Mouse (Mus musculus) telencephalon, adult 2 months (tissue): ENCODE measurements around the gene Selplg.
"Not testable (repeated sequence)": the region's sequence is repeated elsewhere in the genome, so short reads cannot be mapped to it uniquely, and the experiment has no call there.

Experiments used
- DNase-seq: peaks from one replicate; pipeline ENCODE4 v3.0.0-alpha.2; 2011; ENCODE audit warnings: low read depth, low spot score

The Selplg gene

DNA sequence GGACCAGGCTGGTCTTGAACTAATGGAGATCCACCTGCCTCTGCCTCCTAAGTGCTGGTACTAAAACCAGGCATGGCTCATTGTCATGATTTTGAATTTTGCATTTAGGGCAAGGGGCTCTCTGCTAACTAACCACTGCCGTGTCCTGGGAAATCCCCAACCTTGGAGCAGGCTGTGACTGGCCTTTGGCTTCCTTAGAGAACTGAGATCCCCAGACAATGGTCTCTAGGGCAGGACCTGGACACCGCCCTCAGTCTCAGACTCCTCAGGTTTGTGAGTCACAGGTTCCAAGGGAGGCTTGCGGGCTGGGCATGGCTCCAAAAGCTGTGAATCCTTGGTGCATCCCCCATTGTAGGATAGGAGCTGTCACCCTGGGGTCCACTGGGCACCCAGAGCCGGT lies 5.8 kb downstream of the Selplg start:
- no peak for DNase-seq

DNA sequence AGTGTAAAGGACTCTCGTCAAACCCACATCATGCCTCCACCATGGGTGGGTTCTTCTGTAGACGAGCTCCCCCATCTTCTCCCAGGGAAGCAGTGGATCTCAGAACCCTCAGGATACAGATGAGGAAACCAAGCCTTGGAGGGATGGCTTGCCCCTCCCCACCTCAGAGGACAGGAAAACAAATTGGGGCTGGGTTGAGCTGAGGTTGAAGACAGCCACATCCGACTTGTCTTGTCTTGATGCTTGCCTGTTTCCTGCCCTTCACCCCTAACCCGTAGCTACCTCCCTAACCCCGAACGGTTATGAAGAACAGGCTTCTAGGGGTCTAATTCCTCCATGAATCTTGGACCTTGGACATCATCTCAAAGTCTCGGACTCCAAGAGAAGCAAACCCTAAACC lies 6.9 kb downstream of the Selplg start:
- no peak for DNase-seq

DNA sequence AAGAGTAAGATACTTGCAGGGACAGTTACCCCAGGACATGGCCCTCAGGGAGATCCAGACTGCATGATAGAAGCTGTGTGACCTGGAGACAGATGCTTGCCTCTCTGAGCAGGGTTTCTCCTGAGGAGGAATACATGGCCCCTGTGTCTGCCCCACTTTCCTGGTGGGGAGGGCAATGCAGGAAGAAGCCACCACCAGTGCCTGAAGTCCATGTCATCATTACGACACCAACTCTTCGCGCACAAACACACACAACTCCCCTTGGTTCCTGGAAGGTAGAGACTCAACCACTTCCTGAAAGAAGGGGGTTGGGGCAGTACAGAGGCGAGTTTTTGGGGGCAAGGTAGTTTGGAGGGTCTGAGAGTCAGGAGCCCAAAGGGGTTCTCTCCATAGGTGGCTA lies 8.2 kb downstream of the Selplg start:
- DNase-seq = no peak

DNA sequence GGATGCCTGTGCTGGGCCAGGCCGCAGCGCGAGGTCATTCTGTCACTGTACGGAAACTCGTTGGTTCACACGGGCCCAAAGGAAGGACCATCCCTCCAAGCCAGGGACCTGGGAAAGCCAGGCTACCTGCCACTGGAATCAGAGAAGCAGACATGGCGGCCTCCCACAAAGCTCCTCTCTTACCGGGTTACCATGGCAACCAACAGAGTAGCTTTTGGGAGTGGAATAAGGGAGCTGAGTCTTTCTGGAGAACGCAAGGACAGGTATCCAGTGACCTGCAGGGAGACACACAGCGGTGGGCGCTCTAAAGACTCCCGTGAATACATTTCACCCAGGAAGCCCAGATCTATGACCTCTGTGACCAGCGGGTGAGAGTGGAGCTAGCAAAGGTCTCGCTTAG lies 13.9 kb downstream of the Selplg start:
- DNase-seq = no peak

DNA sequence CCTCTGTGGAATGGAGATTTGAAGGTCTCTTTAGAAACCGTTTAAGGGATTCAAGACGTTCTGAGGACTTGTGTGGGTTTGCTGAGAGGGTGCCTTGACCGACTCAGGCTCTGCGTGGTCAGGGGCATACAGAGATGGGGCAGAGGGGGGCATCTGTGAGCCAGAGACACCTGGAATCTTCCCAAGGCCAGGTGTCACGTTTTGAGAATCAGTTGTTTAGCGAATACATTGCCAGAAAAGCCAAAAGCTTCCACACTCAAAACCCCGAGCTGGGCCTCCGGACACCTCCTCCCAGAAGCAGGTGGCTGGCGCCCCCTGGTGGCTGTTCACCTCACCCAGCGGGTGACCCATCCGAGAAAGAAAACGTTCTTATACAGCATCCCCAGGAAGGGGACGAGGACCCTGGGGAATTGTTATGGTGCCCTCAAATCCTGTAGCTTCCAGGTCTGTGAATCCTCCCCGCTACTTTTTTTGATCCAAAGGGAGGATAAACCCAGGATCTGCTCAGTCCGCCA lies 16.7 kb downstream of the Selplg start:
- DNase-seq = no peak

DNA sequence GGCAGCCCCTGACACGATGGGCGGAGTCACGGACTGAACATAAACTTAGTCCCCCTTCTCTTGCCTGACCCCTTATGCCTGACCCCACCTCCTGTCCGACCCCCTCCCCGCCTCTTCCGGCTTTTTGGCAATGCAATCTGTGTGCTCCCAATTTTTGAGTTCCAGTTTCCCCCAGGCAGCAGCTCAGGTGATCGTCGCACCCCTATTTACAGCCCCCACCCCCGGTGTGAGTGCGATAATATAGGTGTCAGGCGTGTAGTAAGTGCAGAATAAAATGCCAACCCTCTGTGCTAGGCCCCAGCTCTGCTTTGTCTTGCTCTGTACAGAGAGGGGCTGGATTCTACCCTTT lies 17.4 kb downstream of the Selplg start:
- no peak for DNase-seq

DNA sequence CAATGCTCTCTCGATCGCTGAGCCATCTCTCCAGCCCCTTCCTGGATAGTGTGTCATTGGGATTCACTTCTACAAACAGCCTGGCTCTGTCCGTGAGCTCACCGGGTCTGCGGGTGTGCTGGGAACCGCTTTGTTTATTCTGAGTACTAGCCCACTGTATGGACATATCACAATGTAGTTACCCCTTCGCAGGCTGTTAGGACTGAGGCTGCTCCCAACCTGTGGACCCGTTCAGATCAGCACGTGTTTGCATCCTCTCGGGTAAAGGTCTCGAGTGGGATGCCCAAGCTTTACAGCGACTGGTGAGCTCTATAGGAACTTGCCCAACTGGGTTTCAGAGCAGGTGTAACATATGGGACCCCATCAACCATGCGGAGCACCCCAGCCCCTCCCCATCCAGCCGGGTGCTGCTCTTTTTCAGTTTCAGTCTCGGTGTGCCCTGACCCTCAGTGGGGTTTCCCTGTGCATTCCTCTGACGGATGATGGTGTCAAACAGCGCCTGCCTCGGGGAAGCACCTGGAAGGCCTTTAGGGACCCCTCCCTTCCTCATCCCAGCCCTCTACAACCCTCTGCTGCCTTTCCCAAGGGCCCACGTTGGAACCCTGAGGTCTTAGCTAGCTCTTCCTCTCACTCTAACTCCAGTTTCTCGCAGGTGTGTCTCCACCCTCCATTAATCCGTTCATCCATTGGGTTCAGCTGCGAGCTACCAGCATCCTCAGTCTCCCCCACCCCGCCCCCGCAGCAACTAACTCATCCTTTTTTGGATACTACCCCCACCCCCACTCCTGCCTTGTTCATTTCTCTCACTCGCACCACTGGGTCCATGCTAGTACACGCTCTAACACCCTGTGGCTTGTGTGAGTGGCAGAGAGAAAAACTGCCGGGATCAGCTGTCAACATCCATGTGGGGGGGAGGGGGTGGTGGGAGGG lies 18.1 kb downstream of the Selplg start:
- DNase-seq = no peak

DNA sequence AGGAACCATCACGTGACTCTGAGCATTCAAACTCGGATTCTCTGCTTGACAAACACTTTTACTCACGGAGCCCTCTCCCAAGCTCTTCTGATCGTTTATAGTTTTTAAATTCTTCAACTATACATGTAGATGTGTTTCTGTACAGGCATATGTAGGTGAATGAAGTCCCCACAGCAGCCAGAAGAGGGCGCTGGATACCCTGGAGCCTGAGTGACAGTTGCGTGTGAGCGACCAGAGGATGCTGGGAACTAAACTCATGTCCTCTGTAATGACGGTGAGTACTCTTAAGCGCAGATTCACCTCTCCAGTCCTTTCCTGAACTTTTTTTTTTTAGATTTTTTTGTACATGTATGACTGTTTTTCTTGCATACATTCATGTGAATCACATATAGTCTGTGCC lies 18.8 kb downstream of the Selplg start:
- no peak for DNase-seq

DNA sequence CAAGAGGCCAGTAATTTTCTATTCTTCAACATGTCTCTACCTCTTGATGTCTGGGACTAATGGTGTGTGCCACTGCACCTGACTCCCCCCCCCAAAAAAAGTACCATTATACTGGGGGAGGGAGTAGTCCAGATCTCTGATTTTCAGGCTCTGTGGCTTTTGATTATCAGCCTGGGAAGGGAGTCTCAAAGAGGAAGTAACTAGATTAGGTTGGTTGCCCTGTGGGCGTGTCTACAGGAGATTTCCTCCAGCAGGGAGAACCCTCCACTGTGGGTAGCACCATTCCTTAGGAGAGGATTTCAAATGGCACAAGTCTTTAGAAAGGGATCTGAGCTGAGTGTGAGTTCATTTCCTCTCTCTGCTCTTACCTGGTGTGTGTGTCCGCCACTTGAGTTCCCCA lies 19.8 kb downstream of the Selplg start:
- no peak for DNase-seq

DNA sequence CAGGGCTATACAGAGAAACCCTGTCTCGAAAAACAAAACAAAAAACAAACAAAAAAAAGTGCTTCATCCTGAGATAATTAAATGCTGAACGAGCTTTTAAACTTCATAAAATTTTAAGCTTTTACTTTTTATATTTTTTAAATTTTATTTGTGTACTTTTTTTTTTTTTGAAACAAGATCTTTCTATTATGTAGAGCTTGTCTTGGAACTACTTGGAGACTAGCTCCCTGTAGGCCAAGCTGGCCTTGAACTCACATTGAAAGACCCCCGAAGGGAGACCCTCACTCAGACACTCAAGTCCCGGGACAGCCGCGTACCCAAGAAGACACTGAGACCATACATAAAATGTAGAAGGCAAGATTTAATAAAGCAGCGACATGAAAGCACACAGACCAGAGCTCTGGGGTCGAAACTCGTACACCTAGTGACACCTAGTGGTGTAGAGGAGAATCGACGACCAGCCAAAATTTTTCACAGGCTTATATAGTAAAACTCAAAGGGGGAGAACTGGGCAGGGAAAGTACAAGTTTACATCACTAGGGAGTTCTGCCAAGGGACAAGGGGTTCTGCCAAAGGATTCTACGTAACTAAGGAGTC lies 20.5 kb downstream of the Selplg start:
- DNase-seq = not testable (repeated sequence)

DNA sequence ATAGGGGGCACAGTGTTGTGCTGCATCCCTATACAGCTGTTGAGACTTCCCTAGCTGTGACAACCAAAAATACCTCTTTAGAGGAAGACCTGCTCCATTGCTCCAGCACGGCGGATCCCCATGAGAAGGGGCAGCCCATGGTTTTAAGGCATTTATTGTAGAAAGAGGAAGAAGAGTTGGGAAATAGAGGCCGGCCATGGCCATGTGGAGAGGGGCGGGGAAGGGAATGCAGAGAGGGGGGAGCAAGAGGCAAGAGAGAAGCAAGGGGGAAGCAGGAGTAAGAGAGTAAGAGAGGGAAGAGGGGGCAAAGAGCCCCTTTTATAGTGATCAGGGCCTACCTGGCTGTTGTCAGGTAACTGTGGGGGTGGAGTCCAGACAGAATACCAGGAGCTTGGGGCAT lies 22.3 kb downstream of the Selplg start:
- DNase-seq = no peak

DNA sequence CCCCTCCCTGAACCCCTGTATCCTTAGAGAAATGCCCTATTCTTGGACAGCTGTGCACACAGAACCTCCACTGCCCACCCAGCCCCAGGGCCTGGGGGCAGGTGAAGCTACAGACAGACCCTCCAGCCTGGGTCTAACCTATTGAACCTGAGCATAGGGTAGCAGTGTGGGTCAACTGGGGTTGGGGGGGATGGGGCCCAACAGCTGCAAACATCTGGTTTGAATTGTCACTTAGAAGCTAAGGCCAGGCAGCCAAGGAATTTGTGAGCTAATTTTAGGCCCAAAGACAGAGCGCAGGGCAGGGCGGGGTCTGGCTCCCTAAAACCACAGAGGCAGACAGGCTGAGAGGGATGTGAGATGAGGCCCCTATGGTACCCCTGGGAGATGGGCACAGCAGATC lies 24.3 kb downstream of the Selplg start:
- no peak for DNase-seq

DNA sequence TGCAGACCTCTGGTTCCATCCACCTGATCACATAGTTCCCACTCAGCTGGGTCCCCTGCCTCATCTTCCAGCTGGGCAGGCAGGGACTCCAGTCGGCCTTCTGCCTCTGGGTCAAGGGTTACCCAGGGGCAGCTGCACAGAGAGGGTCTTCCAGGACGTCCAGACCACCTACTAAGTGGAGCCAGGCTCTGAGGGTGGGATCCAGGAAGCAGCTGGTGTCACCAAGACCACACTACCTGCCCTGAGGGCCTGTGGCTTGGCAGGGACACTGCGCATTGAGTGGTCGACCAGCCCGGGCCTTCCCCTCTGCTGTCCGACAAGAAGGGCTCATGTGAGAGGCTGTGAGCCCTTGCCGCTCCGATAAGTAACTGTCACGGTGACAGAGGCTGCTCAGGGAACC lies 24.7 kb downstream of the Selplg start:
- no peak for DNase-seq

DNA sequence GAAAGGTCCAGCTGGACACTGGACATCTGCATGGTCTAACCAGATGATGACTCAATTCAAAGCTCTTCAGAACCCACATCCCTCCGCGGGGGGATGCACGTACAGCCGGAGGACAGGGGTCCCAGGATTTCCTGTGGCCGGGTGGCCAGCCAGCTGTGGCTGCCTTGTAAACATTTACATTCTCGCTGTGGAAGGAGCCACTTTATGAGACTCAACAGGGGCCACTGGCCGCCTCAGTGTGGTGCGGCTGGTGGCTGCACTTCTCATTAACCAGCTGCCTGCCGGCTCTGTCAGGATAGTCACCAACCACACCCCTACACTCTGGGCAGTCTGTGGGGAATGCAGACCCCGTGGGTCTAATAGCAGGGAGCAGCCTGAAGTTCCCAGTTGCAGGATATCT lies 26.0 kb downstream of the Selplg start:
- no peak for DNase-seq

DNA sequence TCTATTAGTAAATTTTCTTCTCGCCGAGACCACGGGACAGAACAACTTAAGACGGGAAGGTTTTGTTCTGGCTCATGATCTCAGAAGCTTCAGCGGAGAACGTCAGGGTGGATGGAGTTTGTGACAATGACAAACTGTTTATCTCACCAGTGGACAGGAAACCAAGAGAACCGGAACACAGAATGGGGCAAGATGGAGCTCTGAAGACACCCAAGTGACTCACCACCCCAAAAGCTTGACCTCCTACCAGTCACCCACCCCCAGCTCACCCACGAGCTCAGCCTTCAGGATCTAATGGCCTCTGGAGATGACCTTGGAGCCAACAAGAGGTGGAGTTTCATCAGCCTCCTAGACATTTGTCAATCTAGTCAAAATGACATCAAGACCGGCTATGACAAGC lies 27.1 kb downstream of the Selplg start:
- DNase-seq = no peak

DNA sequence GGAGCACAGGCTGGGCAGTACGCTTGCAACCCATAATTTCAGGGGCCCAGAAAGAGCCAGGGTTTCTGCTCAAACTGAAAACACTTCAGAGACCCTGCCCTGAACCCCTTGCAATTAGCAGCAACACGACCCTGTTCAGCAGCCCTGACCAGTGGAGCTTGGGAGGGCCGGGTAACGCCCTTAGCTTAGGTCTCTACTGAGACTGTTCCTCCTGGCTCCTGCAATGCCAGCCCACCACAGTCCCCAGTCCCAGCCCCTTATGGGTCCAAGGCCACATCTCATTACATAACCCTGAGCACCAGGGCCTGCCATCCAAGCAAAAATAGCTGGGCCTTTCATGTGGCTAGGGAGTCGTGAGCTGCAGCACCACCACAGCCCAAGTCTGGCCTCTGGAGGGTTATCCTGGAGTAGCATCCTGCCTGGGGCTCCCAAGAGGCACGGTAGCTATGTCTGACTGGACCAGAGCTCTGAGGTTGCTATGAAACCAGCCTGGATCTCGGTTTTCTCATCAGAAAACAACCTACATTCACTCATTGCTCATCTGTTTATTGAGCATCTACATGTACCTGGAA lies 28.0 kb downstream of the Selplg start:
- no peak for DNase-seq

DNA sequence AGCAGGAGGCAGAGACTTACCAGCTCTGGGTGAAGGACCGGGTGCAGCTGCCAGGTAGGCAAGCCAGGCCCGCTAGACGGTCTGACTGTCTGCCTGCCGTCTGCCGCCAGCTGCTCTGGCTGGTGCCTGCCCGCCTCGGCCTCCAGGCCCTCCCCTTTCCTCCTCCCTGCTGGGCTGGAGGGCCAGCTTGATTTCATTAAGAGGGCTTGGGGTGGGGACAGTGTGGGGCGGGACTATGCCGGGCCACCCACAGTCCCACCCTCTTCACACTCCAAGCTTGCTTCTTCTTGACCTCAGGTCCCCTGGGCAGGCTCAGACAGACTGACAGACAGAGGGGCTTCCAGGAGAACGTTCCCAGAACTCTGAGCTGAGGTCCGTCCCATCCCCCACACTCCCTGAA lies 32.2 kb downstream of the Selplg start, which contains the start of gene Tmem119:
Gene Tmem119 (minus strand): TSS at position 237 of the 400 bp plus-strand sequence.
- DNase-seq = no peak

DNA sequence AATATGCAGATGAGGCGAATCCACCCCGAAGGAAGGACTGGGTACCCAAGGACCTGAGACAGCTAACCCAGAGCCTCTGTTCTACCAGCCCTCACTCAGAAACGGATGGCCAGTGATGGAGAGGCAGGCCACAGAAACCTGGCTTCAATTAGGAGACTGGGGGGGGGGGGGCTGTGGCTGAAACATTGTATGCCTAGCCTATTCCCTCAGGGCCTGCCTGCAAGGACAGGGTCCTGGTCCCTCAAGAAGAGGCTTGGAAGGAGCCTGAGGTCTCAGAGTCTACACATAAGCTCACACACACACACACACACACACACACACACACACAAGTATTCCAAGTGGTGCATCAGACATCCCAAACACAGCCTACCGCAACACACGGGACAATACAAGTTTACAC lies 32.8 kb downstream of the Selplg start:
- DNase-seq = no peak

DNA sequence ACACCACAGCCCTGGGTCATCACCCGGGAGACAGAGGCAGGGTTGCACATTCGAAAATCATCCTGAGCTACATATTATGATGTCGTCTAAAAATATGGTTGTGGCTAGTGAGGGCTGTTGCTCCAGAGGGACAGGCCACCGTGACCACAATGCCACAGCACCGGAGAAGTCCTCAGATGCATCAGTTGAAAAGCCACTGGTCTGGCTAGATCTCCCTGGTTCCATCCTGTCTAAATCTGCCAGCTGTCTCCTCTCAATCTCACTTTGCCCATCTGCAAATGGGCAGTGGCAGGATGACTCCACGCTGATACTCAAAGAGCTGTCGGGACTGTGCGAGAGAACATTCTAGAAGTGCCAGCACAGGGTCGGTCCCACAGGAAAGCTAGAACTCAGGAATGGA lies 33.9 kb downstream of the Selplg start:
- DNase-seq = no peak

DNA sequence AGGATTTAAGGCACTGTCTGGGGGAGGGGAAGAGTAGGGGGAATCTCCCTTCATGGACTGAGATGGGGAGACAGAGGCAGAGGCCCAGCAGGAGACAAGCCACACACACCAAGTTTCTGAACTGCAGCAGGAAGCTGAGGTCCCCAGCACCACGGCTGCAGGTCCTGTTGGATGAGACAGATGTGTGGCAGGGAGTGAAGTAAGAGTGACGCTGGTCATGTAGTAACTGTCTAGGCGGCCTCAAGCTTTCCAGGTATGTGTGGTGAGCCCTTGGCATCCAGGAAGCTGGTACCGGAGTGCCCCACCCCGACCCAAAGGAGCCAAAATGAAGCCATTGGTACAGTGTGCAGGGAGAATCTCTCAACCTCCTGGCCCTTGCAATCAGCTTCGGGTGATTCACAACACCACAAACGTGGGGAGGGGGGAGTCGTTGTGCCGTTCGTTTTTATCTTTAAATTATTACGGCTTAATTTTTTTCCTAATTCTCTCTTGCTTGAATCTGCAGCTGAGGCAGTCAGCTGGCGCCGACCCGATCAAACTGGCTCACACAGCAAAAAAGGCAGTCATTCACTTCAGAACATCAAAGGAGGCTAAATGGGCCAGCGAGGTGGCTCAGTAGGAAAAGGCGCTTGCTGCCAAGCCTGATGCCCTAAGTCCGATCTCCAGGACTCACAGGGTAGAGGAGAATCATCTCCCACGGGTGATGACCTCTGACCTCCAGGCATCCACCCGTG lies 35.1 kb downstream of the Selplg start:
- no peak for DNase-seq

DNA sequence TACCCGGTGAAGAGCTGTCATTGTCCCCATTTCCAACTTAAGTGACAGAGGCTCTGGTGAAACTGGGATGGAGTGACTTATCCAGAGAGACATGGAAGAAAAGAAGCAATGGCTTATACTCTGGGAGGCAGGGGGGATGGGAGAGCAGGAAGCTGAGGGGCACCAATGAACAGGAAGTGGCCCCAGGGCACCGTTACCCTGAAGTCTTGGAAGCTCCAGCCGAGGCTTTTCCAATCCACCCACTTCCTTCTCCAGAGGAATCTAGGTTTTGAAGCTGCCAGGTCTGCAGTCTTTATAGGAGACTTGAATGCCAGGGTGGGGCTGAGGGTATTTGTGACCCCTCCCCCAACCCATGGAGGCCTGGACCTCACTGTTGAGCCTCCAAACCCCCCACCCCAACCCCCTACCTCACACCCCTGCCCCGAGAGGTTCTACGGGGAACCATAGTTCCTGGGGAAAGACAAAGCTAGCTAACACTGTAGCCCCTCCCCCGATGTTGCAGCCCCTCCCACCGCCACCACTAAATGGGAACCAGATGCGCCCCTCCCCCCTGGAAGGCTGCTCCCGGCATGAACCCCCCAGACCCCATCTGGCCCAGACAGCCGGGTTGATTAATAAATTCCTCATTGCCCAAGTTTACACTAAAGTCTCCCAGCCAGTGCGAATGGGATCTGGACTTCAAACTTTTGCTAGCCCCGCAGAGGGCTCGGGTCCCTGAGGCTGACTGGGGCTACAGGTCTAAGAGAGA lies 35.9 kb downstream of the Selplg start:
- DNase-seq = no peak
